ENCODE assay signal across 8 mouse cellular contexts in the genomic region with DNA sequence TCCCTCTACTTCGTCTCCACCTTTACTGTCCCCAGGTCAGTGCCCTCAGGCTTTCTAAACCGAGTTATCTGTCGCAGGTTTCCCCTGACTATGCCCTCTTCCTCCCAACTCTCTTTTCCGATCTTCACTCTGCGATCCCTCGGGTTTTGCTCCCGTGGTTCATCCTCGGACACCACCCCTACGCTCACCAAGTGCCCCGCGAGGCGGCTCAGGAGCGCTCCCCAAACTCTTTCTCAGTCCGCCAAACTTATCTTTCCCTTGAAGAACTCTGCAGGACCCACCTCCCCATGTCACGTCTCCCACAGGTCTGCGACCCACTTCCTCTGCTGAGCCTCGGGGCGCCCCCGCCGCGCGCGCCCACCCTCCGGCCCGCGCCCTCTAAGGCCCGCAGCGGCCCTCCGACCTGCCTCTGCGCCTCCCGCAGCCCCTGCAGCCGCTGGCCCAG. TPM values are rescaled to one million over a fixed set of nuclear protein-coding genes. Genes with fewer than 3 reads are reported as not detected.
DNase-seq lines count a peak whose midpoint lies in the region; ATAC-seq and TF ChIP-seq lines count a peak whose summit lies in the region.

No protein-coding gene starts in this region.

- WGBS in cerebellum, adult 2 months: 1% methylated on average over 31 of the region's 32 CpGs
- under 1% methylated on average over 32 of the region's 32 CpGs for WGBS in thymus, adult 2 months
- 1% methylated on average over 32 of the region's 32 CpGs for WGBS in hindbrain, embryonic 11.5 days
- under 1% methylated on average over 32 of the region's 32 CpGs for WGBS in lung, embryonic 14.5 days

- no peaks in the 10 kb centered on the region for H3K9me3 ChIP-seq in hindbrain, embryonic 11.5 days (ENCODE audit: control insufficient read depth, low read length)
- no peaks in the 10 kb centered on the region for H3K9me3 ChIP-seq in lung, embryonic 14.5 days (ENCODE audit: low read depth, low read length)

- no peak for TF ChIP-seq CTCF in cerebellum, adult 2 months (IDR thresholded peaks at IDR 0.05; ENCODE audit: borderline replicate concordance, insufficient read depth, low read depth, low read length)
- TF ChIP-seq CTCF in thymus, adult 2 months (IDR thresholded peaks at IDR 0.05; ENCODE audit: borderline replicate concordance, control insufficient read depth, extremely low read depth, insufficient read depth, low read length, poor library complexity): no peak
- TF ChIP-seq CTCF in lung, embryonic 14.5 days (IDR thresholded peaks at IDR 0.05; ENCODE audit: low read depth): no peak

- H3K9ac ChIP-seq in hindbrain, embryonic 11.5 days (ENCODE audit: low read depth, low read length): peak overlapping the region; percentile 85
- H3K9ac ChIP-seq in lung, embryonic 14.5 days: peak overlapping the region; percentile 96

- H3K36me3 ChIP-seq in thymus, adult 2 months (ENCODE audit: control insufficient read depth, insufficient read depth, low read length): no peaks in the 10 kb centered on the region
- no peaks in the 10 kb centered on the region for H3K36me3 ChIP-seq in hindbrain, embryonic 11.5 days (ENCODE audit: control insufficient read depth, insufficient read depth, low read length)
- no peaks in the 10 kb centered on the region; the same call in 1 of the 2 replicates for H3K36me3 ChIP-seq in lung, embryonic 14.5 days (ENCODE audit: insufficient read depth)

- no peaks in the 10 kb centered on the region for H3K4me1 ChIP-seq in cerebellum, adult 2 months (ENCODE audit: control insufficient read depth, insufficient read depth, low read length)
- H3K4me1 ChIP-seq in thymus, adult 2 months (replicated peaks; ENCODE audit: control insufficient read depth, insufficient read depth, low read length): peaks cover 11% of the 10 kb centered on the region
- H3K4me1 ChIP-seq in hindbrain, embryonic 11.5 days (replicated peaks; ENCODE audit: control insufficient read depth, insufficient read depth, low read length): 0 out of 2 replicates have a peak, but pooled peaks cover 2% of the 10 kb centered on the region
- H3K4me1 ChIP-seq in lung, embryonic 14.5 days (ENCODE audit: insufficient read depth): no peaks in the 10 kb centered on the region

- DNase-seq in cerebellum, adult 2 months: no peak
- no peak for DNase-seq in cerebellum, adult 11-12 months
- DNase-seq in thymus, adult 2 months: no peak
- no peak for DNase-seq in thymus, postnatal 36 days
- DNase-seq in hindbrain, embryonic 11.5 days (ENCODE audit: low spot score): no peak
- DNase-seq in lung, embryonic 14.5 days: peak; percentile 54
- no peak for DNase-seq in retina, embryonic 14.5 days (ENCODE audit: low spot score)
- DNase-seq in thymus, postnatal 10 days (ENCODE audit: low spot score in 2 of 2): no peak

- H3K27me3 ChIP-seq in cerebellum, adult 2 months (ENCODE audit: control insufficient read depth, insufficient read depth, low read length): no peaks in the 10 kb centered on the region
- H3K27me3 ChIP-seq in thymus, adult 2 months (ENCODE audit: control insufficient read depth, insufficient read depth, low read length): no peaks in the 10 kb centered on the region
- no peaks in the 10 kb centered on the region for H3K27me3 ChIP-seq in hindbrain, embryonic 11.5 days (ENCODE audit: control insufficient read depth, insufficient read depth, low read length)
- H3K27me3 ChIP-seq in lung, embryonic 14.5 days (ENCODE audit: insufficient read depth, low read length): no peaks in the 10 kb centered on the region

- TF ChIP-seq POLR2A in cerebellum, adult 2 months (IDR thresholded peaks at IDR 0.05; ENCODE audit: borderline replicate concordance, insufficient read depth, low read length): no peak
- TF ChIP-seq POLR2A in thymus, adult 2 months (IDR thresholded peaks at IDR 0.05; ENCODE audit: control insufficient read depth, extremely low read depth, insufficient read depth, low read length, poor library complexity): no peak

- H3K4me3 ChIP-seq in cerebellum, adult 2 months (replicated peaks; ENCODE audit: insufficient read depth, low read depth, low read length): peak overlapping the region; percentile 82
- peak overlapping the region; percentile 77 for H3K4me3 ChIP-seq in thymus, adult 2 months (ENCODE audit: control insufficient read depth, insufficient read depth, low read length)
- H3K4me3 ChIP-seq in hindbrain, embryonic 11.5 days (ENCODE audit: low read depth, low read length): peak overlapping the region; percentile 77
- H3K4me3 ChIP-seq in lung, embryonic 14.5 days (ENCODE audit: low read depth, low read length): peak overlapping the region; percentile 74

- peak overlapping the region; percentile 86 for H3K27ac ChIP-seq in cerebellum, adult 2 months (ENCODE audit: insufficient read depth, low read length)
- peak overlapping the region; percentile 62 for H3K27ac ChIP-seq in thymus, adult 2 months (ENCODE audit: control insufficient read depth, insufficient read depth, low read length)
- peak overlapping the region; percentile 84 for H3K27ac ChIP-seq in hindbrain, embryonic 11.5 days (ENCODE audit: low read depth, low read length)
- peak overlapping the region; percentile 97 for H3K27ac ChIP-seq in lung, embryonic 14.5 days (ENCODE audit: low read depth)

- ATAC-seq in hindbrain, embryonic 11.5 days (ENCODE audit: low FRiP score): peak; percentile 59
- no peak; the same call in 1 of the 2 replicates for ATAC-seq in lung, embryonic 14.5 days (ENCODE audit: insufficient read depth)

- H3K4me2 ChIP-seq in hindbrain, embryonic 11.5 days (replicated peaks; ENCODE audit: low read depth, low read length): peak overlapping the region; percentile 60
- peak overlapping the region; percentile 69 for H3K4me2 ChIP-seq in lung, embryonic 14.5 days

RNA-seq across cellular contexts. Expression of gene Crlf3, which starts 0.4 kb away (rescaled TPM):
- 26.2 and 27.0 TPM in 2 replicates for polyA plus RNA-seq in cerebellum, adult 2 months (2012; rRNA removed)
- polyA plus RNA-seq in thymus, adult 2 months (2012; rRNA removed): 65.0 and 65.3 TPM in 2 replicates
- polyA plus RNA-seq in hindbrain, embryonic 11.5 days (2014; fragmentation: Nextera tagmentation; extraction: Ambion mirVana): 27.0 and 27.9 TPM in 2 replicates
- 41.7 and 42.3 TPM in 2 replicates for polyA plus RNA-seq in lung, embryonic 14.5 days (2014; fragmentation: Nextera tagmentation; extraction: Ambion mirVana)

RNA-seq across cellular contexts. Expression of gene Atad5, which starts 8.8 kb away (rescaled TPM):
- 3.7 and 4.3 TPM in 2 replicates for polyA plus RNA-seq in cerebellum, adult 2 months (2012; rRNA removed)
- 3.6 and 5.1 TPM in 2 replicates for polyA plus RNA-seq in thymus, adult 2 months (2012; rRNA removed)
- 14.7 and 17.7 TPM in 2 replicates for polyA plus RNA-seq in hindbrain, embryonic 11.5 days (2014; fragmentation: Nextera tagmentation; extraction: Ambion mirVana)
- 16.2 and 16.3 TPM in 2 replicates for polyA plus RNA-seq in lung, embryonic 14.5 days (2014; fragmentation: Nextera tagmentation; extraction: Ambion mirVana)
